Mouse (Mus musculus): ENCODE measurements around the gene Tmf1. TPM values are rescaled to one million over a fixed set of nuclear protein-coding genes. Genes with fewer than 3 reads are reported as not detected.

The Tmf1 gene
- polyA plus RNA-seq, 1 experiment: 2.2 TPM

DNA sequence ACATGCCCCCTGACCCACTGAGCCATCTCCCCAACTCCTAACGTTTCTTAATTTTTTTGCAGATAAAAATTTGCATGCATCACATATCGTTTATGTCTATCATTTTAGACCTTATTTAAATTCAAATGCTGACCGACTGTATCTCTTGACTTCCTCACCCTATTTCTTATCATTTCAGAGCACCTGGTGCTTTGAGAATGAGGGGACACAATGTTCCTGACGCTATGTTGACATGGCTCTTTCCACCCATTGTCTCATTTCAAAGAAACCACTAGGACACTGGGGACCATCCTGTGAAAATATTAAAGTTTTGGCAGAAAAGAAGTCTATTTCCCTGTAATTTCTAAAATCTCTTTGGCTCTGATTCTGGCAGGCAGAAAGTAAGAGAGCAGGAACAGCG is 62.0 kb downstream of the Tmf1 start:
- no peak for DNase-seq (ENCODE audit: low read depth, low spot score)
- 82% methylated on average over 5 of the region's 5 CpGs for WGBS

DNA sequence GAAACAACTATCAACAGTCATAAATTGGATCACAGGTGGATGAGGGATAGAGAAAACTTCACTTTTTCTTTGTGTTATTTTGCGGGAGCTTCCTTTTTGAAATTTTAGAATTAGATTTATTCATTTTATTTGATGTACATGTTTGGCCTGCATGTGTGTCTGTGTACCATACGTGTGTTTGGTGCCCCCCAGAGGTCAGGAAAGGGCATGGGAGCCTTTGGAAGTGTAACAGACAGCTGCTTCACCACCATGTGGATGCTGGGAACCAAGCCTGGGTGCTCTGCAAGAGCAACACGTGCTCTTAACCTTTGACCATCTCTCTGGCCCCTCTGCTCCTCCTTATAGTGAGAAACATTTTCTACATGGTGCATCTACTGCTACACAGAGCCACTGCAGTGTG is 64.1 kb downstream of the Tmf1 start:
- WGBS: 63% methylated on average over 3 of the region's 3 CpGs
- DNase-seq (ENCODE audit: low read depth, low spot score): no peak

DNA sequence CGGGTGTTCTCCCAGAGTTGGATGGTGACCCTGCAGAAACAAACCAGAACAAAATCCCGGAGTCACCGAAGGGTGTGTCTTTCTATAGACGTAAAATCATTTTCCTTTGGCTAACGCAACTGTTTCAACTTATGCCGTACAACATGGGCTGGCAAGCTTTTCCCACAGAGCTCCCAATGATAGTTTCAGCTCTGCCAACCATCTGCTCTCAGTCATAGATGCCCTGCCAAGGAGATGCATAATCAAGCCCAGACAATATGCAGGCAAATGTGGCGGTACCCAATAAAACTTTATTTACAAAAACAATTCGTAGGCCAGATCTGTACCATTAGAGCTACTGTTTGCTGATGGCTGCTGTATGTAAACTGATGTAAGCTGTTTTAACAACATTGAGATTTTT is 66.7 kb downstream of the Tmf1 start:
- DNase-seq (ENCODE audit: low read depth, low spot score): no peak
- 75% methylated on average over 8 of the region's 8 CpGs for WGBS

DNA sequence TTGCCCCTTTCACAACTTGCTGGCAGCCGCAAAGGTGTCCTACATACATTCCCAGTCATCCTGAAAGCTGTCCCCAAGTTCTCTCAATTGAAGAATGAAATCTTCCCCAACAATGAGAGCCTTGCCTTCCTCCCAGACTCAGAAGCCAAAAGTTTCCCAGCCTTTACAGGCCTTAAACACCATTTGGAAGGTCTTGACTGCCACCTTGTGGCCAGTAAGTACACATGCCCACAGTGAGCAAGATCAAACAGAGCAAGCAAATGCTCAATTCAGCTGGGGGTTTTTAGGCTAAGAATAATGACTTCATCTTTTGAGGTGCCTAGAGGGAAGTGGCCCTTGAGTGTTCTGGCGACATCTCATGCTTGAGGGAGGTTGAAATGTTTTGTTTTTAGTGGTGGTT is 72.1 kb downstream of the Tmf1 start:
- 33% methylated on average over 2 of the region's 2 CpGs for WGBS
- DNase-seq (ENCODE audit: low read depth, low spot score): peak; percentile 29

DNA sequence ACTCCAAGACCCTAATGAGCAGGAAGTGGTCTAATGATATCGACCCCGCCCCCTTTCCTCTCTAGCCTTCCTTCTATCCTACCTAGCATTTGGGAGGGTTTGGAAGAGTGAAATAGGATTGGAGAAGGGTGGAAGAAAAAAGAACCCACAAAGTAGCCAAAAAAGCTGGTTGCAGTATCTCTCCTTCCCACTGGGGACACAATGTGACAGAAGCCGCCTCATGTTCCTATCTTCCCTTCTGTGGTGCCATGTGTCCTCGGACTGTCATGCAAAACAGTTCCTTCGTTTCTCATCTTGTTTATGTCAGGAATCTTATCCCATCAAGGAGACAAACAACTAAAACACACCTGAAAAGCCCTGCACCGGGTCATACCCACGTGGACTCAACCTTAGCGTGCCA is 72.8 kb downstream of the Tmf1 start:
- DNase-seq (ENCODE audit: low read depth, low spot score): no peak
- 87% methylated on average over 8 of the region's 8 CpGs for WGBS

DNA sequence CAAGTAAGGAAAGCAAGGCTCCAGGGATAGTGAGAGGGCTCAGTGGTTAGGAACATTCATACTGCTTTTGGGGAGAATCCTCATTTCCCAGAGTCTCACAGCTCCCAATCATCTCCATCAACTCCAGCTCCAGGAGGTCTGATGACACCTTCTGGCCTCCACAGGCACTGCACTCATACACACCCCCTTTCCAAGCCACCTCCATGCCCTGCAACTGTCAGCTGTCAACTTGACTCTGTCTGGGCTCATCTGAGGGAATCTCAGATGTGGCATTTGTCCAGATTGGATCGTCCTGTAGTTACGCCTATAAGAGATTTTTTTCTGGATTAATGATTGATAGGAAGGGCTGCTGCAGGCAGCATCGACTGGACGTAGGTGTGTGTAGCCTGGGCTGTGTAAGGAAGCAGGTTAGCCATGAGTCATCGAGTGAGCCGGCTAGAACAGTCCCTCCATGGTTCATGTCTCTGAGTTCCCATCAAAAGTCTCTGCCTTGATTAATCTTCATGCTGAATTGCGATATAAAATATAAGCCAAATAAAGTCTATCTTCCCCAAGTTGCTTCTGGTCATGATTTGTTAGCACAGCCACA is 74.6 kb downstream of the Tmf1 start:
- DNase-seq (ENCODE audit: low read depth, low spot score): no peak
- 40% methylated on average over 7 of the region's 7 CpGs for WGBS

Other genes starting within 250 kb of the Tmf1 start
- gene Fam19a4, start 118.7 kb downstream of the Tmf1 start, polyA plus RNA-seq (2012; rRNA removed): 0.04 TPM in 1 of 2 replicates, not detected in the other
- gene Eogt, start 29.9 kb downstream of the Tmf1 start, polyA plus RNA-seq (2012; rRNA removed): 6.0 and 7.1 TPM in 2 replicates
- gene Uba3, start 26.5 kb upstream of the Tmf1 start, polyA plus RNA-seq (2012; rRNA removed): 12.9 and 15.4 TPM in 2 replicates
- 54.7 and 56.7 TPM in 2 replicates for gene Arl6ip5, start 31.6 kb upstream of the Tmf1 start, polyA plus RNA-seq (2012; rRNA removed)
- gene Lmod3, start 73.6 kb upstream of the Tmf1 start, polyA plus RNA-seq (2012; rRNA removed): 0.07 TPM in 1 of 2 replicates, not detected in the other